Mouse (Mus musculus) thymus, adult 2 months (tissue): ENCODE results near the gene Slc27a2. TPM values are rescaled to one million over a fixed set of nuclear protein-coding genes. Genes with fewer than 3 reads are reported as not detected.

Experiments used
- DNase-seq: peaks from one replicate; pipeline ENCODE4 v3.0.0; 2021
- H3K27ac ChIP-seq: fragments of 200-500 bp; 2 replicates; pipeline ENCODE4 v1.5.1; 2012; ENCODE audit warnings: low read length, control low read depth; ENCODE audit not compliant: control insufficient read depth, insufficient read depth
- H3K27me3 ChIP-seq: fragments of 200-500 bp; 2 replicates; pipeline ENCODE4 v1.6.1; 2012; ENCODE audit warnings: mild to moderate bottlenecking, low read length, moderate library complexity, mixed read lengths; ENCODE audit not compliant: control insufficient read depth, insufficient read depth
- H3K36me3 ChIP-seq: fragments of 200-500 bp; 2 replicates; pipeline ENCODE4 v1.6.1; 2012; ENCODE audit warnings: mild to moderate bottlenecking, low read length, moderate library complexity; ENCODE audit not compliant: control insufficient read depth, insufficient read depth
- H3K4me1 ChIP-seq: fragments of 200-500 bp; replicated peaks from 2 replicates; pipeline ENCODE4 v1.6.1; 2012; ENCODE audit warnings: low read length; ENCODE audit not compliant: control insufficient read depth, insufficient read depth
- H3K4me3 ChIP-seq: fragments of 200-500 bp; 2 replicates; pipeline ENCODE4 v1.5.1; 2012; ENCODE audit warnings: mild to moderate bottlenecking, low read length, control low read depth, moderate library complexity; ENCODE audit not compliant: control insufficient read depth, insufficient read depth
- CTCF ChIP-seq: fragments of 200-500 bp; IDR thresholded peaks from 2 replicates; pipeline ENCODE4 v1.5.1; 2012; ENCODE audit warnings: mild to moderate bottlenecking, control low read depth, low read length, moderate library complexity, borderline replicate concordance; ENCODE audit not compliant: control insufficient read depth, poor library complexity, insufficient read depth; ENCODE audit errors: extremely low read depth
- POLR2A ChIP-seq: fragments of 200-500 bp; IDR thresholded peaks from 2 replicates; pipeline ENCODE4 v1.6.1; 2012; ENCODE audit warnings: mild to moderate bottlenecking, low read length, control low read depth, moderate library complexity; ENCODE audit not compliant: control insufficient read depth, poor library complexity, insufficient read depth; ENCODE audit errors: extremely low read depth
- WGBS: fragments of 180-500 bp; shearing (Covaris S2); methylation state at CpG from one replicate; pipeline ENCODE4 v1.1.7; 2018; 5-methylcytosine and 5-hydroxymethylcytosine counted together
- polyA plus RNA-seq: library from polyadenylated mRNA; depleted of rRNA; stranded (reverse); fragments of >200 nt; gene quantifications from 2 replicates; pipeline ENCODE4 v1.2.3, GENCODE M21; 2012

Slc27a2 gene
- polyA plus RNA-seq, 1 experiment, result 2.4 TPM

GRCm38 (mm10) chr2:126615355-126615754 is 63.1 kb downstream of the Slc27a2 start:
- no peak overlapping the region for H3K27ac ChIP-seq
- no peaks in the 10 kb centered on the region for H3K36me3 ChIP-seq
- no peak overlapping the region for H3K4me3 ChIP-seq
- TF ChIP-seq CTCF, result no peak
- no peak for TF ChIP-seq POLR2A
- no peaks in the 10 kb centered on the region for H3K27me3 ChIP-seq
- no peaks in the 10 kb centered on the region for H3K4me1 ChIP-seq
- 96% methylated on average over 3 of the region's 3 CpGs for WGBS
- DNase-seq, result no peak

GRCm38 (mm10) chr2:126618470-126619179 is 66.4 kb downstream of the Slc27a2 start:
- Histone ChIP-seq H3K27me3 (no peaks in the 10 kb centered on the region), H3K4me3 (no peak overlapping the region), H3K4me1 (no peaks in the 10 kb centered on the region), H3K27ac (no peak overlapping the region; the same call in 1 of the 2 replicates), H3K36me3 (no peaks in the 10 kb centered on the region)
- WGBS, result 52% methylated on average over 8 of the region's 8 CpGs
- no peak for DNase-seq
- no peak for TF ChIP-seq POLR2A
- TF ChIP-seq CTCF, result no peak

GRCm38 (mm10) chr2:126619249-126619704 is 67.1 kb downstream of the Slc27a2 start, which contains the start of gene Hdc:
Gene Hdc (minus strand): TSS chr2:126619299.
- H3K4me1 ChIP-seq, result no peaks in the 10 kb centered on the region
- no peak within 1 kb of the TSS; the same call in 1 of the 2 replicates for H3K27ac ChIP-seq
- no peaks in the 10 kb centered on the region for H3K27me3 ChIP-seq
- 86% methylated on average over 14 of the region's 14 CpGs for WGBS
- no peaks in the 10 kb centered on the region for H3K36me3 ChIP-seq
- no peak within 1 kb of the TSS for H3K4me3 ChIP-seq
- no peak for DNase-seq
- TF ChIP-seq CTCF, result no peak
- no peak for TF ChIP-seq POLR2A

- no peak for TF ChIP-seq CTCF
- TF ChIP-seq POLR2A, result no peak
- no peaks in the 10 kb centered on the region for H3K36me3 ChIP-seq
- H3K4me1 ChIP-seq, result no peaks in the 10 kb centered on the region
- 88% methylated on average over 2 of the region's 2 CpGs for WGBS
- no peak overlapping the region for H3K4me3 ChIP-seq
- H3K27me3 ChIP-seq, result no peaks in the 10 kb centered on the region
- no peak for DNase-seq
- H3K27ac ChIP-seq, result no peak overlapping the region
Measured at GRCm38 (mm10) chr2:126622455-126622854, 70.2 kb downstream of the Slc27a2 start.

GRCm38 (mm10) chr2:126623138-126623537 is 70.9 kb downstream of the Slc27a2 start:
- H3K4me3 ChIP-seq, result no peak overlapping the region
- no peak overlapping the region for H3K27ac ChIP-seq
- H3K36me3 ChIP-seq, result no peaks in the 10 kb centered on the region
- TF ChIP-seq CTCF (no peak), POLR2A (no peak)
- no peaks in the 10 kb centered on the region for H3K4me1 ChIP-seq
- DNase-seq, result no peak
- H3K27me3 ChIP-seq, result no peaks in the 10 kb centered on the region

- 93% methylated on average over 9 of the region's 9 CpGs for WGBS
- Histone ChIP-seq H3K4me1 (no peaks in the 10 kb centered on the region), H3K27ac (no peak overlapping the region), H3K36me3 (peaks cover 31% of the 10 kb centered on the region), H3K4me3 (no peak overlapping the region), H3K27me3 (no peaks in the 10 kb centered on the region)
- no peak for TF ChIP-seq POLR2A
- no peak for DNase-seq
Measured at GRCm38 (mm10) chr2:126628455-126628995, 76.3 kb downstream of the Slc27a2 start.
